Mouse (Mus musculus): ENCODE results near the gene Actn1. TPM values are rescaled to one million over a fixed set of nuclear protein-coding genes. Genes with fewer than 3 reads are reported as not detected.
A peak's percentile ranks its signal among the peaks of the same experiment; 100 is the strongest.
"Not testable (repeated sequence)": the region's sequence is repeated elsewhere in the genome, so short reads cannot be mapped to it uniquely, and the experiment has no call there.

Gene Actn1
- polyA plus RNA-seq, 1 experiment = 95.5 TPM

DNA sequence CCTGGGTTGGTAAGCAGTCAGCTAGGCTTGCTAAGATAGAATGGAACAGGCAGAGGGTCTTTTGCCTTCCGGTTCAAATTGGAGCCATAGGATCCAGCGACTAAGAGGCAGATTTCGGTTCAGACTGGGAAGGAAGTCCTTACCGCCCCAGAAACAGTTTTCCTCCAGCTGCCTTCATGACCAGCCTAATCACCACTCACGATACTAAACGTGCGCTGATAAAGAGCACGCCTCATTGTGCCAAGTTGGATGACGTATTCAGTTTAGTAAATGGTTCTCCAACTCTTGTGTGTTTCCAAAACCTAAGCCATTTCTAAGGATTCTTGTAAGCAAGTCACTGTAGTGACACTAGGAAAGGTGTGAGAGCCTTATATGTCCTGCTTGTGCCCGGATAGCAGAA is 18.7 kb upstream of the Actn1 start:
- TF ChIP-seq CTCF (IDR thresholded peaks at IDR 0.05; ENCODE audit: insufficient read depth, low read length) = no peak
- TF ChIP-seq POLR2A (IDR thresholded peaks at IDR 0.05; ENCODE audit: borderline replicate concordance, extremely low read depth, low read depth, low read length) = no peak
- 68% methylated on average over 10 of the region's 10 CpGs for WGBS
- no peak overlapping the region for H3K4me3 ChIP-seq (replicated peaks; ENCODE audit: extremely low read depth, low read depth, low read length)

DNA sequence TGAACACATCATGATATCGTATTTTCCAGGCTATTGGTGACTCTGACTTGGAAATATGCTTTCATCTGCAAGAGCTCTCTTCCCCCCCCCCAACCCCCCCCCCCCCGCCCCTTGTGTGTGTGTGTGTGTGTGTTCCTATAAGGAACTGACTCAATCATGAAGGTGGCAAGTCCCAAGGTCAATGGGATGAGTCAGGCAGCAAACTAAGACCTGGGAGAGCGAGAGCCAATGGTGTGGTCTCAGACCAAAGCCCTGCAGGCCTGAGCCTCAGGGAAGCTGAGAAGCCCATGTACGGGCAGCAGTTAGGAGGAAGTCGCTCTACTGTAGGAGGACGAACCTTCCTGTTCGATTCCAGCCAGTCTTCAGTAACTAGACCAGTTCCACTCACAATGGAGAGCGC is 17.3 kb upstream of the Actn1 start:
- Histone ChIP-seq H3K4me3 (replicated peaks; ENCODE audit: extremely low read depth, low read depth, low read length) (no peak overlapping the region), H3K4me1 (ENCODE audit: control insufficient read depth, insufficient read depth, low read length) (0 out of 2 replicates have a peak, but pooled peaks cover 3% of the 10 kb centered on the region)
- DNase-seq = no peak
- 82% methylated on average over 8 of the region's 8 CpGs for WGBS
- no peak for TF ChIP-seq CTCF (IDR thresholded peaks at IDR 0.05; ENCODE audit: insufficient read depth, low read length)
- no peak for TF ChIP-seq POLR2A (IDR thresholded peaks at IDR 0.05; ENCODE audit: borderline replicate concordance, extremely low read depth, low read depth, low read length)

More for the DNA sequence above, 18.7 kb upstream of the Actn1 start:
- H3K4me1 ChIP-seq (ENCODE audit: control insufficient read depth, insufficient read depth, low read length) = no peaks in the 10 kb centered on the region
- no peak for DNase-seq

GRCm38 (mm10) chr12:80275187-80275820 is 15.1 kb upstream of the Actn1 start:
- Histone ChIP-seq H3K4me1 (ENCODE audit: control insufficient read depth, insufficient read depth, low read length) (0 out of 2 replicates have a peak, but pooled peaks cover 3% of the 10 kb centered on the region), H3K4me3 (replicated peaks; ENCODE audit: extremely low read depth, low read depth, low read length) (no peak overlapping the region)
- no peak for DNase-seq
- 65% methylated on average over 5 of the region's 5 CpGs for WGBS
- TF ChIP-seq POLR2A (IDR thresholded peaks at IDR 0.05; ENCODE audit: borderline replicate concordance, extremely low read depth, low read depth, low read length) (no peak), CTCF (IDR thresholded peaks at IDR 0.05; ENCODE audit: insufficient read depth, low read length) (no peak)

GRCm38 (mm10) chr12:80273020-80273686 is 13.0 kb upstream of the Actn1 start:
- DNase-seq = peak; percentile 48
- WGBS = 36% methylated on average over 10 of the region's 10 CpGs

DNA sequence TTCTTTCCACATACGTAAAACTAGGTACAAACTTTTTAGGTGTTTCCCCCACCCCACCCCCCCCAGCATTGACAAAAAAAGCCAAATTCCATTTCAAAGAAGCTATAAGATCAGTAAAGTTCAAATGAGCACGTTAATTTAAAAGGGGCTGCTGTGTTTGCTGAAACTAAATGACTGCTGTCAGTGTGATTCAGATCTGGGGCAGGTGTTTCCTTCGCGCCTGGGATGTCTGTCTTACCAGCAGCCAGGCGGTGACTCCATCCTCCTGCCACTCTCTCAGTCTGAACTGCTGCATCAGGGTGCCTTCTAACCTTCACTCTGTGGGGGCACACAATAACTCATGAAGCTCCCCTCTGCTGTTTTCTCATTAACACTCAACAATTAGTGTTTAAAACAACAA is 11.6 kb upstream of the Actn1 start:
- no peak overlapping the region for H3K4me3 ChIP-seq (replicated peaks; ENCODE audit: extremely low read depth, low read depth, low read length)
- TF ChIP-seq CTCF (IDR thresholded peaks at IDR 0.05; ENCODE audit: insufficient read depth, low read length) (no peak), POLR2A (IDR thresholded peaks at IDR 0.05; ENCODE audit: borderline replicate concordance, extremely low read depth, low read depth, low read length) (no peak)
- 0 out of 2 replicates have a peak, but pooled peaks cover 3% of the 10 kb centered on the region for H3K4me1 ChIP-seq (ENCODE audit: control insufficient read depth, insufficient read depth, low read length)
- DNase-seq = no peak
- 57% methylated on average over 5 of the region's 5 CpGs for WGBS

More at GRCm38 (mm10) chr12:80273020-80273686, 13.0 kb upstream of the Actn1 start:
- TF ChIP-seq POLR2A (IDR thresholded peaks at IDR 0.05; ENCODE audit: borderline replicate concordance, extremely low read depth, low read depth, low read length) = no peak
- TF ChIP-seq CTCF (IDR thresholded peaks at IDR 0.05; ENCODE audit: insufficient read depth, low read length) = no peak
- Histone ChIP-seq H3K4me1 (ENCODE audit: control insufficient read depth, insufficient read depth, low read length) (0 out of 2 replicates have a peak, but pooled peaks cover 3% of the 10 kb centered on the region), H3K4me3 (replicated peaks; ENCODE audit: extremely low read depth, low read depth, low read length) (no peak overlapping the region)

- Histone ChIP-seq H3K4me3 (replicated peaks; ENCODE audit: extremely low read depth, low read depth, low read length) (no peak overlapping the region), H3K4me1 (ENCODE audit: control insufficient read depth, insufficient read depth, low read length) (0 out of 2 replicates have a peak, but pooled peaks cover 3% of the 10 kb centered on the region)
- TF ChIP-seq CTCF (IDR thresholded peaks at IDR 0.05; ENCODE audit: insufficient read depth, low read length) (no peak), POLR2A (IDR thresholded peaks at IDR 0.05; ENCODE audit: borderline replicate concordance, extremely low read depth, low read depth, low read length) (no peak)
- no peak for DNase-seq
- WGBS = 39% methylated on average over 3 of the region's 3 CpGs
Measured at GRCm38 (mm10) chr12:80270924-80271323, 10.8 kb upstream of the Actn1 start.

GRCm38 (mm10) chr12:80269303-80269702 is 9.1 kb upstream of the Actn1 start:
- 87% methylated on average over 2 of the region's 2 CpGs for WGBS
- no peak for DNase-seq
- no peak for TF ChIP-seq CTCF (IDR thresholded peaks at IDR 0.05; ENCODE audit: insufficient read depth, low read length)
- TF ChIP-seq POLR2A (IDR thresholded peaks at IDR 0.05; ENCODE audit: borderline replicate concordance, extremely low read depth, low read depth, low read length) = no peak
- no peak overlapping the region for H3K4me3 ChIP-seq (replicated peaks; ENCODE audit: extremely low read depth, low read depth, low read length)
- 0 out of 2 replicates have a peak, but pooled peaks cover 3% of the 10 kb centered on the region for H3K4me1 ChIP-seq (ENCODE audit: control insufficient read depth, insufficient read depth, low read length)

DNA sequence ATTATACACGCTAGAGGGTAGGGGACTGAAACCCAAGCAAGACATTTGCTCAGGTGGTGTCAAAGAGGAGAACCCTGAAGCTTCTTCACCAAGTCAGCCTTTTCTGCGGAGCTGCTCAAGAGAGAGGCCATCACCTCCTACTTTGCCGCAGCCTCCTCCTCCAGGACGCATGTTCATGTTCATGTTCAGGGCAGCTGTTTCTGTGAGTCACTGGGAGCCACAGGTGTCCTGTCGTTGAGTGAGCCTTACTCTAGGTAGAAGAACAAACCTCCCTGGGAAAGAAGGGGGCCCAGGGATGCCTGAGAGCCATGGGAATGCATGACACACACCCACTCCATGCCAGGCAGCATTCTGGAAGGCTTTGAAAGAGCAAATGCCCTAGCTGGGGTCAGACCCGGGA is 7.8 kb upstream of the Actn1 start:
- TF ChIP-seq CTCF (IDR thresholded peaks at IDR 0.05; ENCODE audit: insufficient read depth, low read length) (no peak), POLR2A (IDR thresholded peaks at IDR 0.05; ENCODE audit: borderline replicate concordance, extremely low read depth, low read depth, low read length) (no peak)

GRCm38 (mm10) chr12:80264388-80264787 is 4.2 kb upstream of the Actn1 start:
- DNase-seq; H3K4me1 ChIP-seq (ENCODE audit: control insufficient read depth, insufficient read depth, low read length); H3K4me3 ChIP-seq (replicated peaks; ENCODE audit: extremely low read depth, low read depth, low read length): not testable (repeated sequence)
- WGBS = 72% methylated on average over 7 of the region's 7 CpGs

More for the DNA sequence above, 7.8 kb upstream of the Actn1 start:
- Histone ChIP-seq H3K4me3 (replicated peaks; ENCODE audit: extremely low read depth, low read depth, low read length) (no peak overlapping the region), H3K4me1 (ENCODE audit: control insufficient read depth, insufficient read depth, low read length) (0 out of 2 replicates have a peak, but pooled peaks cover under 1% of the 10 kb centered on the region)
- DNase-seq = no peak
- 90% methylated on average over 6 of the region's 6 CpGs for WGBS

Data from lung, adult 2 months (tissue).